Mouse (Mus musculus) myocyte (in vitro differentiated cells): ENCODE data around the gene Banp. TPM values are rescaled to one million over a fixed set of nuclear protein-coding genes. Genes with fewer than 3 reads are reported as not detected.

Experiments used
- H3K27me3 ChIP-seq: one replicate; pipeline ENCODE4 v1.6.1; 2011; ENCODE audit not compliant: control insufficient read depth, insufficient read depth, insufficient read length
- H3K36me3 ChIP-seq: one replicate; pipeline ENCODE4 v1.6.1; 2011; ENCODE audit not compliant: control insufficient read depth, insufficient read depth
- H3K4me2 ChIP-seq: one replicate; pipeline ENCODE4 v1.6.1; 2011; ENCODE audit warnings: low read depth, control low read depth
- H3K4me3 ChIP-seq: one replicate; pipeline ENCODE4 v1.5.1; 2011; ENCODE audit warnings: mild to moderate bottlenecking, control low read depth, moderate library complexity
- H3K79me2 ChIP-seq: one replicate; pipeline ENCODE4 v1.6.1; 2011; ENCODE audit not compliant: control insufficient read depth, insufficient read depth
- H3ac ChIP-seq: one replicate; pipeline ENCODE4 v1.6.1; 2011; ENCODE audit not compliant: control insufficient read depth, insufficient read length
- CEBPB ChIP-seq: IDR thresholded peaks from 2 replicates; pipeline ENCODE4 v1.6.1; 2011; ENCODE audit warnings: mild to moderate bottlenecking, moderate library complexity; ENCODE audit not compliant: poor library complexity, insufficient read depth, severe bottlenecking
- E2F4 ChIP-seq: IDR thresholded peaks from one replicate; pipeline ENCODE4 v1.6.1; 2011; ENCODE audit warnings: mild to moderate bottlenecking, control low read depth, moderate library complexity; ENCODE audit not compliant: insufficient read depth
- MAX ChIP-seq: IDR thresholded peaks from one replicate; pipeline ENCODE4 v1.6.1; 2011; ENCODE audit warnings: low read depth, mild to moderate bottlenecking, control low read depth
- MYOD1 ChIP-seq, 3 experiments: IDR thresholded peaks; one replicate each; pipeline ENCODE4 v1.6.1; 2011; ENCODE audit warnings: control low read depth in 2 of 3, low read depth in 2 of 3, mild to moderate bottlenecking in 2 of 3, moderate library complexity in 1 of 3; ENCODE audit not compliant: insufficient read length in 2 of 3, control insufficient read depth in 1 of 3
- MYOG ChIP-seq, 3 experiments: IDR thresholded peaks; one replicate each; pipeline ENCODE4 v1.6.1; 2011; ENCODE audit warnings: control low read depth in 2 of 3, low read depth in 2 of 3, mild to moderate bottlenecking in 2 of 3; ENCODE audit not compliant: insufficient read length in 2 of 3, control insufficient read depth in 1 of 3, insufficient read depth in 1 of 3
- POLR2A ChIP-seq: IDR thresholded peaks from one replicate; pipeline ENCODE4 v1.6.1; 2011; ENCODE audit warnings: low read depth, mild to moderate bottlenecking, control low read depth, moderate library complexity; ENCODE audit not compliant: insufficient read length
- POLR2AphosphoS2 ChIP-seq: IDR thresholded peaks from one replicate; pipeline ENCODE4 v1.6.1; 2011; ENCODE audit warnings: low read depth, control low read depth; ENCODE audit not compliant: insufficient read length
- REST ChIP-seq: IDR thresholded peaks from one replicate; pipeline ENCODE4 v1.6.1; 2011; ENCODE audit warnings: mild to moderate bottlenecking, control low read depth, moderate library complexity; ENCODE audit not compliant: insufficient read depth, insufficient read length
- SRF ChIP-seq: IDR thresholded peaks from one replicate; pipeline ENCODE4 v1.6.1; 2011; ENCODE audit warnings: low read depth; ENCODE audit not compliant: control insufficient read depth, insufficient read length
- TCF12 ChIP-seq: IDR thresholded peaks from one replicate; pipeline ENCODE4 v1.6.1; 2011; ENCODE audit warnings: mild to moderate bottlenecking, control low read depth; ENCODE audit not compliant: poor library complexity, insufficient read depth, severe bottlenecking
- TCF3 ChIP-seq: IDR thresholded peaks from one replicate; pipeline ENCODE4 v1.6.1; 2011; ENCODE audit warnings: low read depth, control low read depth; ENCODE audit not compliant: insufficient read length
- USF1 ChIP-seq: IDR thresholded peaks from one replicate; pipeline ENCODE4 v1.6.1; 2011; ENCODE audit warnings: low read depth, mild to moderate bottlenecking, control low read depth, moderate library complexity
- polyA plus RNA-seq: library from polyadenylated mRNA; unstranded; fragments of >200 nt; fragmentation: generic; extraction: Trizol; gene quantifications from one replicate; pipeline ENCODE4 v1.2.1, GENCODE M21; 2012; ENCODE audit warnings: missing spikeins

The Banp gene
- polyA plus RNA-seq, 1 experiment, result 30.3 TPM

DNA sequence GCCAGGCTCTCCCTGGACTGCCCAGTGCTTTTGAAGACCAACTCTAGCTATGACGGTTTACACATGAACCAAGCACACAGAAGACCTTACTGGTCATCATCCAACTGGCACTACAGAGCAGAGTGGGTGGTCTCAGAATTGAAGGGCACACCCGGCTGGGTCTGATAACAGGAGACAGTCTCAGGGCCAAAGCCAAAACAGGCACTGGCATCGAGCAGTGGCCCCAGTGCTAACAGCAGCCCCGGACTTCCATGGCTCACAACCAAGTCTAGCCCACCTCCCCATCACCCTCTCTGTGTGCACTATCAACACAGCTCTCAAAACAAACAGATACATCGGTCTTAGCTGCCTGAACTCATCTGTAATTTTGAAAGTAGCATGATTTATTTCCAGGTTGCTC lies 43.7 kb upstream of the Banp start:
- Histone ChIP-seq H3K4me2 (peak overlapping the region; percentile 94), H3K79me2 (peaks cover 59% of the 10 kb centered on the region), H3K36me3 (peaks cover 23% of the 10 kb centered on the region), H3K4me3 (peak overlapping the region; percentile 100), H3ac (peak overlapping the region; percentile 55), H3K27me3 (no peaks in the 10 kb centered on the region)
- TF ChIP-seq CEBPB, result no peak
- no peak for TF ChIP-seq MYOD1 (IDR thresholded peaks at IDR 0.05; ENCODE audit: control insufficient read depth in 1 of 3, insufficient read length in 2 of 3, low read depth in 2 of 3)
- no peak for TF ChIP-seq TCF12
- TF ChIP-seq MYOG (IDR thresholded peaks at IDR 0.05; ENCODE audit: control insufficient read depth in 1 of 3, insufficient read depth in 1 of 3, insufficient read length in 2 of 3, low read depth in 2 of 3), result no peak
- TF ChIP-seq POLR2AphosphoS2, result peak; percentile 53
- no peak for TF ChIP-seq USF1
- TF ChIP-seq SRF, result no peak
- no peak for TF ChIP-seq POLR2A

GRCm38 (mm10) chr8:121906542-121907512 lies 42.7 kb upstream of the Banp start:
- peak overlapping the region; percentile 100 for H3K4me3 ChIP-seq
- peaks cover 18% of the 10 kb centered on the region for H3K36me3 ChIP-seq
- H3K4me2 ChIP-seq, result peak overlapping the region; percentile 94
- TF ChIP-seq MAX, result peak; percentile 37
- TF ChIP-seq E2F4, result no peak
- peak; percentile 44 for TF ChIP-seq USF1
- H3ac ChIP-seq, result peak overlapping the region; percentile 55
- H3K79me2 ChIP-seq, result peaks cover 51% of the 10 kb centered on the region
- H3K27me3 ChIP-seq, result no peaks in the 10 kb centered on the region

- H3K4me2 ChIP-seq, result peak within 1 kb of the TSS; percentile 94
- H3K79me2 ChIP-seq, result peaks cover 47% of the 10 kb centered on the region
- H3K36me3 ChIP-seq, result peaks cover 18% of the 10 kb centered on the region
- peak within 1 kb of the TSS; percentile 100 for H3K4me3 ChIP-seq
- H3ac ChIP-seq, result peak within 1 kb of the TSS; percentile 55
- no peaks in the 10 kb centered on the region for H3K27me3 ChIP-seq
- TF ChIP-seq MAX (peak; percentile 89), POLR2AphosphoS2 (peak; percentile 97), MYOG (IDR thresholded peaks at IDR 0.05; ENCODE audit: control insufficient read depth in 1 of 3, insufficient read depth in 1 of 3, insufficient read length in 2 of 3, low read depth in 2 of 3) (no peak), POLR2A (peak; percentile 93), USF1 (peak; percentile 55)
Measured at GRCm38 (mm10) chr8:121907587-121908248, 41.8 kb upstream of the Banp start, which contains the start of gene Slc7a5. Gene Slc7a5, minus strand, starts transcription at chr8:121907694.

- Histone ChIP-seq H3ac (peak overlapping the region; percentile 55), H3K36me3 (peaks cover 18% of the 10 kb centered on the region), H3K27me3 (no peaks in the 10 kb centered on the region), H3K4me3 (peak overlapping the region; percentile 100), H3K79me2 (peaks cover 38% of the 10 kb centered on the region), H3K4me2 (peak overlapping the region; percentile 91)
- peak; percentile 22 for TF ChIP-seq POLR2A
- TF ChIP-seq MYOG (IDR thresholded peaks at IDR 0.05; ENCODE audit: control insufficient read depth in 1 of 3, insufficient read depth in 1 of 3, insufficient read length in 2 of 3, low read depth in 2 of 3), result peak in 1 of 3 experiments; percentile 22
- no peak for TF ChIP-seq MAX
Measured at GRCm38 (mm10) chr8:121908378-121909147, 41.0 kb upstream of the Banp start.

GRCm38 (mm10) chr8:121909148-121909541 lies 40.4 kb upstream of the Banp start:
- Histone ChIP-seq H3K79me2 (peaks cover 32% of the 10 kb centered on the region), H3K27me3 (no peaks in the 10 kb centered on the region), H3K4me2 (peak overlapping the region; percentile 91), H3K36me3 (peaks cover 14% of the 10 kb centered on the region), H3K4me3 (peak overlapping the region; percentile 100), H3ac (no peak overlapping the region)
- TF ChIP-seq REST (no peak), SRF (no peak), POLR2AphosphoS2 (no peak), CEBPB (no peak), USF1 (no peak), MYOD1 (IDR thresholded peaks at IDR 0.05; ENCODE audit: control insufficient read depth in 1 of 3, insufficient read length in 2 of 3, low read depth in 2 of 3) (no peak), TCF3 (no peak), MYOG (IDR thresholded peaks at IDR 0.05; ENCODE audit: control insufficient read depth in 1 of 3, insufficient read depth in 1 of 3, insufficient read length in 2 of 3, low read depth in 2 of 3) (no peak), E2F4 (no peak), TCF12 (no peak), MAX (no peak), POLR2A (no peak)
